Mouse (Mus musculus) heart, embryonic 16.5 days (tissue): ENCODE measurements around the gene Slit3. TPM values are rescaled to one million over a fixed set of nuclear protein-coding genes. Genes with fewer than 3 reads are reported as not detected.

ENCODE experiments used
- ATAC-seq: fragments of 200-750 bp; cut with Nextera tagmentation; replicated peaks from 2 replicates; pipeline ENCODE4 v1.8.0; 2017; ENCODE audit warnings: moderate number of reproducible peaks; ENCODE audit not compliant: insufficient read depth, low FRiP score; ENCODE audit errors: extremely low read depth
- H3K27ac ChIP-seq: fragments of 300-500 bp; sonication (generic); 2 replicates; pipeline ENCODE4 v1.5.1; 2014; ENCODE audit warnings: mild to moderate bottlenecking, low read length, control low read depth, moderate library complexity
- H3K27me3 ChIP-seq: fragments of 300-500 bp; sonication (generic); 2 replicates; pipeline ENCODE4 v1.6.1; 2014; ENCODE audit warnings: low read length, mixed read lengths; ENCODE audit not compliant: control insufficient read depth, insufficient read depth
- H3K36me3 ChIP-seq: fragments of 300-500 bp; sonication (generic); 2 replicates; pipeline ENCODE4 v1.6.1; 2014; ENCODE audit not compliant: control insufficient read depth, insufficient read depth
- H3K4me1 ChIP-seq: fragments of 300-500 bp; sonication (generic); 2 replicates; pipeline ENCODE4 v1.6.1; 2014; ENCODE audit warnings: low read length, mixed read lengths; ENCODE audit not compliant: control insufficient read depth, insufficient read depth
- H3K4me2 ChIP-seq: fragments of 300-500 bp; sonication (generic); 2 replicates; pipeline ENCODE4 v1.6.1; 2014; ENCODE audit warnings: low read depth, mild to moderate bottlenecking, control low read depth, low read length
- H3K4me3 ChIP-seq: fragments of 300-500 bp; sonication (generic); 2 replicates; pipeline ENCODE4 v1.5.1; 2014; ENCODE audit warnings: mild to moderate bottlenecking, control low read depth, low read length
- H3K9ac ChIP-seq: fragments of 300-500 bp; sonication (generic); 2 replicates; pipeline ENCODE4 v1.6.1; 2014; ENCODE audit warnings: low read length, control low read depth
- H3K9me3 ChIP-seq: fragments of 300-500 bp; sonication (generic); replicated peaks from 2 replicates; pipeline ENCODE4 v1.6.1; 2016; ENCODE audit warnings: low read length; ENCODE audit not compliant: control insufficient read depth
- WGBS: fragments of 180-500 bp; shearing (Covaris S2); extraction: QIAGEN DNeasy Blood & Tissue Kit; methylation state at CpG from one replicate; pipeline ENCODE4 v1.1.7; 2014; 5-methylcytosine and 5-hydroxymethylcytosine counted together
- polyA plus RNA-seq: library from polyadenylated mRNA; unstranded; fragments of >200 nt; fragmentation: Nextera tagmentation; extraction: Ambion mirVana; gene quantifications from 2 replicates; pipeline ENCODE4 v1.2.1, GENCODE M21; 2015

Slit3 gene
- polyA plus RNA-seq, 1 experiment from 2014 or later = 7.8 TPM

- Histone ChIP-seq H3K4me2 (no peak overlapping the region), H3K4me1 (peaks cover 7% of the 10 kb centered on the region), H3K27me3 (no peaks in the 10 kb centered on the region; the same call in 1 of the 2 replicates), H3K27ac (no peak overlapping the region), H3K9me3 (no peaks in the 10 kb centered on the region), H3K36me3 (no peaks in the 10 kb centered on the region), H3K4me3 (no peak overlapping the region), H3K9ac (no peak overlapping the region)
- WGBS = 68% methylated on average over 6 of the region's 6 CpGs
- ATAC-seq = no peak
Measured at GRCm38 (mm10) chr11:35406522-35406921, 285.5 kb downstream of the Slit3 start.

- peak; percentile 45 for ATAC-seq
- Histone ChIP-seq H3K4me1 (peaks cover 7% of the 10 kb centered on the region), H3K4me3 (no peak overlapping the region), H3K4me2 (no peak overlapping the region), H3K9me3 (no peaks in the 10 kb centered on the region), H3K27ac (no peak overlapping the region), H3K36me3 (no peaks in the 10 kb centered on the region), H3K27me3 (no peaks in the 10 kb centered on the region; the same call in 1 of the 2 replicates), H3K9ac (no peak overlapping the region)
- whole genome bisulfite sequencing = 40% methylated on average over 12 of the region's 12 CpGs
Measured at GRCm38 (mm10) chr11:35407341-35408154, 286.5 kb downstream of the Slit3 start.

- no peak for ATAC-seq
- H3K4me3 ChIP-seq = no peak overlapping the region
- H3K36me3 ChIP-seq = no peaks in the 10 kb centered on the region
- H3K9me3 ChIP-seq = no peaks in the 10 kb centered on the region
- H3K27me3 ChIP-seq = no peaks in the 10 kb centered on the region
- no peak overlapping the region for H3K9ac ChIP-seq
- H3K4me1 ChIP-seq = peaks cover 7% of the 10 kb centered on the region
- 59% methylated on average over 3 of the region's 3 CpGs for WGBS
- no peak overlapping the region for H3K27ac ChIP-seq
- H3K4me2 ChIP-seq = no peak overlapping the region
Measured at GRCm38 (mm10) chr11:35410431-35410830, 289.4 kb downstream of the Slit3 start.

GRCm38 (mm10) chr11:35415768-35416401, 294.9 kb downstream of the Slit3 start:
- Histone ChIP-seq H3K9ac (no peak overlapping the region), H3K9me3 (no peaks in the 10 kb centered on the region), H3K4me1 (no peaks in the 10 kb centered on the region), H3K4me3 (no peak overlapping the region), H3K36me3 (no peaks in the 10 kb centered on the region), H3K27ac (no peak overlapping the region), H3K27me3 (no peaks in the 10 kb centered on the region), H3K4me2 (no peak overlapping the region)
- no peak for ATAC-seq
- WGBS = 66% methylated on average over 9 of the region's 9 CpGs

GRCm38 (mm10) chr11:35416402-35417093, 295.5 kb downstream of the Slit3 start:
- ATAC-seq = no peak
- Histone ChIP-seq H3K4me1 (no peaks in the 10 kb centered on the region), H3K27ac (no peak overlapping the region), H3K4me3 (no peak overlapping the region), H3K4me2 (no peak overlapping the region), H3K9ac (no peak overlapping the region), H3K36me3 (no peaks in the 10 kb centered on the region), H3K9me3 (no peaks in the 10 kb centered on the region), H3K27me3 (no peaks in the 10 kb centered on the region)
- 86% methylated on average over 14 of the region's 14 CpGs for WGBS

- no peak overlapping the region for H3K27ac ChIP-seq
- no peak overlapping the region for H3K4me2 ChIP-seq
- ATAC-seq = no peak
- H3K36me3 ChIP-seq = no peaks in the 10 kb centered on the region
- H3K27me3 ChIP-seq = no peaks in the 10 kb centered on the region
- H3K4me1 ChIP-seq = no peaks in the 10 kb centered on the region
- H3K9ac ChIP-seq = no peak overlapping the region
- 56% methylated on average over 13 of the region's 13 CpGs for WGBS
- no peak overlapping the region for H3K4me3 ChIP-seq
- H3K9me3 ChIP-seq = no peaks in the 10 kb centered on the region
Measured at GRCm38 (mm10) chr11:35417911-35418552, 297.0 kb downstream of the Slit3 start.

GRCm38 (mm10) chr11:35419013-35419412, 298.0 kb downstream of the Slit3 start:
- Histone ChIP-seq H3K4me1 (no peaks in the 10 kb centered on the region), H3K9me3 (no peaks in the 10 kb centered on the region), H3K4me3 (no peak overlapping the region), H3K36me3 (no peaks in the 10 kb centered on the region), H3K27me3 (no peaks in the 10 kb centered on the region), H3K9ac (no peak overlapping the region), H3K4me2 (no peak overlapping the region), H3K27ac (no peak overlapping the region)
- ATAC-seq = no peak
- WGBS = 81% methylated on average over 5 of the region's 5 CpGs

- Histone ChIP-seq H3K27me3 (no peaks in the 10 kb centered on the region), H3K4me1 (no peaks in the 10 kb centered on the region), H3K9ac (no peak overlapping the region), H3K4me3 (no peak overlapping the region), H3K36me3 (no peaks in the 10 kb centered on the region), H3K4me2 (no peak overlapping the region), H3K27ac (no peak overlapping the region), H3K9me3 (no peaks in the 10 kb centered on the region)
- no peak for ATAC-seq
- 35% methylated on average over 4 of the region's 4 CpGs for WGBS
Measured at GRCm38 (mm10) chr11:35421728-35422127, 300.7 kb downstream of the Slit3 start.
